Mouse (Mus musculus): ENCODE data around the gene Ap2a1.

Ap2a1 gene

DNA sequence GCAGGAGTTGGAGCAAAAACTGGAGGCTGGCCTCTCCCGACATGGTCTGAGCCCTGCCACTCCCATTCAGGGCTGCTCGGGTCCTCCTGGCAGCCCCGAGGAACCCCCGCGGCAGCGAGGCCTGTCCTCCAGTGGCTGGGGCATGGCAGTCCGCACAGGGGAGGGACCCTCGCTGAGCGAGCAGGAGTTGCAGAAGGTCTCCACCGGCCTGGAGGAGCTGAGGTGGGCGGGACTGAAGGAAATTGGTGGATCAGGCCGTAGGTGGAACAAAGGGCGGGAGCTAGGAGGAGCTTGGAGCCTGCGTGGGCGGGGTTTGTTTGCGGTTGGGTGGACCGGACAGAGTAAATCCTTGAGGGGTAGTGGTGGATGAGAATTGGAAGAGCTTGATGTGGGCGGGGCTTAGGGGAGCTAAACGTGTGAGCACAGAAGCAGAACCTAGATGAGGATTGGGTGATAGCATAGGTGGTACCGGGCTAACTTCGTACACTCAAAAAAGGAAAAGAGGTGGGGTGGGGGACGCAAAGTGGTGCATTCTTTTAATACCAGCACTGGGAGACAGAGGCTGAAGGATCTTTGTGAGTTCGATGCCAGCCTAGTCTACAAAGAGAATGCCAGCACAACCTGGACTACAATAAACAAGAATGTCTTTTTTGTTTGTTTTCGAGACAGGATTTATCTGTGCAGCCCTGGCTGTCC is 23.5 kb upstream of the Ap2a1 start:
- peak; percentile 93 for DNase-seq

GRCm38 (mm10) chr7:44951960-44952359 is 22.7 kb upstream of the Ap2a1 start:
- peak; percentile 85 for DNase-seq

- DNase-seq = no peak
These were observed 20.6 kb upstream of the Ap2a1 start for GRCm38 (mm10) chr7:44949922-44950321.

GRCm38 (mm10) chr7:44942904-44943303 is 13.6 kb upstream of the Ap2a1 start, which contains the start of gene Tsks:
Tsks (plus strand) TSS chr7:44943204.
- DNase-seq = no peak

DNA sequence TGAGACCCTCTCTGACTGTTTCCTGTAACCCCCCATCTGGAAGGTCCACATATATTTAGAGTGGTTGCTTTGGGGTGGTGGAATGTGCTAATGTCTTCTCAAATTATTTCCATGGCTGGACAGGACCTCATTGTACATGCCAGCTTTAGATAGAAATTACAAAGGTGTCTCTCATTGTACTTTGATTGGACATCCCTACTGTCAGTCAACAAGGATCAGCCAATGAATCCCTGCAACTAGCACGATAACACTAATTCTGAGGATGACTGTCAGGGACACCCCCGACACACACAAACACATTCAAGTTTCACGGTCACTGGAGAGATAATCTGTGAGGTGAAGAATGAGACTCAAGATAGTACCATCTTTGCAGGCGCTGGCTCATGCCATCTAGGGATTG is 9.4 kb upstream of the Ap2a1 start:
- DNase-seq = no peak

GRCm38 (mm10) chr7:44928570-44928969 is 726 bp downstream of the Ap2a1 start:
- DNase-seq = peak; percentile 48

DNA sequence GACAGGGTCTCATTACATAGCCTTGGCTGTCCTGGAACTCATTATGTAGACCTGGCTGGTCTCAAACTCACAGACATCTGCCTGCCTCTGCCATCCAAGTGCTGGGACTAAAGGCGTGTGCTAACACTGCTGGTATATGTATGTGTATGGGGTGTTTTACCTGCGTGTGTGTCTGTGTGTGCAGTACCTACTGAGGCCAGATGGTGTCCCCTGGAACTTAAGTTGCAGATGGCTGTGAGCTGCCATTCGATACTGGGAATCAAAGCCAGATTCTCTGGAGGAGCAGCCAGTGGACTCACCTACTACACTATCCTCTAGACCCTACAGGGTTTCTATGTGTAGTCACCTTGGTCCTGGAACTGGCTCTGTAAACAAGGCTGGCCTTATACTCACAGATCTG is 3.8 kb downstream of the Ap2a1 start:
- DNase-seq = peak; percentile 39

DNA sequence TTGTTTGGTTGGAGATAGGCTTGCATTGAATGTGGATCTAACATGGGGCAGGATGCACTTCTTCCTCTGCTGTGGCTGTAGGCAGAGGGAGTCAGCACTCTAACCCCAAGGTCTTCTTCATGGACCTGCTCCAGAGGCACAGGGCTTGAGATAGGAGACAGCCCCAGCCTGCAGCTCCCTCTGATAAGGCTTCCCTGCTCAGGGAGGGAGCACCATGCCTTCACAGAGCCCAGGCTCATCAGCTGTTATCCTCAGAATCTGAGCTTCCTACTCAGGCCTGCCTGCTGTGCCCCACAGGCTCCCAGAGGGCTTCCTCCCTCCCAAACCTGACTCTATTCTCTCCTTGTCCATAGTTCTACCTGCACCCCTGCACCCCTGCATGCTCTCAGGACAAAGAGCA is 6.8 kb downstream of the Ap2a1 start:
- peak; percentile 67 for DNase-seq

- no peak for DNase-seq
These were observed 10.2 kb downstream of the Ap2a1 start for GRCm38 (mm10) chr7:44919127-44919526.

DNA sequence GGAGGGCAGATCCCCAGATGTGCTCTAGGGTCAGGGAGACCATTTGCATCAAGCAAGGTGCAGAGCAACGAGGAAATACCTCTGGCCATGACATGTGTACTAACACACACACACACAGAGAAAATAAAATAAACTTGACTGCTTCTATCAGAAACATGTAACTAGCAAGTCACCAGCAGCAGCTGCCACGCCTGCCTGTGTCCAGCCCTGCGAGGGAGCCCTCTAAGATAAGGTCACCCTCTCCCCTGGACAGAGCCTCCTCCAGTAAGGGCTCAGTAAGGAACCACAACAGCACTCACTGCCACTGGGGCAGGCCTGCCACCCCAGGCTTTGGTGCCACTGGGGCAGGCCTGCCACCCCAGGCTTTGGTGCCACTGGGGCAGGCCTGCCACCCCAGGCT is 11.1 kb downstream of the Ap2a1 start:
- DNase-seq = peak; percentile 66

DNA sequence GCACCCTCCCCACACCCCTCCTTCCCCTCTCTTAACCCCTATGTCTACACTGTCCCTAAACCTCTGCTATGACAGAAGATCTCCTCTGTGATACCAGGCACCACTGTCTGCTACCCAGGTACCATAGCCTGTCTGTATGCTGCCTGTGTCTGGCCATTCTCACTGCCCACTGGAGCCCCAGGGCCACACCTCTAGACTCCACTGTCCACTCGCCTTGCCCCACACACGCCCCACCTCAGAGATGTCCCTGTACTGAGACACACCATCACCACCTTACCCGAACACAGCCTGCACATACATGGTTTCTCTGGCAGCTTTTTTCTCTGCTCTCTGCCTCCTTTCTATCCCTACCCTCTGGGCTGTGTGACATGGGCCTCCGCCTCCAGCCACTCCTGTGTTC is 12.4 kb downstream of the Ap2a1 start:
- no peak for DNase-seq

- no peak for DNase-seq
These were observed 13.1 kb downstream of the Ap2a1 start for GRCm38 (mm10) chr7:44916191-44916590.

DNA sequence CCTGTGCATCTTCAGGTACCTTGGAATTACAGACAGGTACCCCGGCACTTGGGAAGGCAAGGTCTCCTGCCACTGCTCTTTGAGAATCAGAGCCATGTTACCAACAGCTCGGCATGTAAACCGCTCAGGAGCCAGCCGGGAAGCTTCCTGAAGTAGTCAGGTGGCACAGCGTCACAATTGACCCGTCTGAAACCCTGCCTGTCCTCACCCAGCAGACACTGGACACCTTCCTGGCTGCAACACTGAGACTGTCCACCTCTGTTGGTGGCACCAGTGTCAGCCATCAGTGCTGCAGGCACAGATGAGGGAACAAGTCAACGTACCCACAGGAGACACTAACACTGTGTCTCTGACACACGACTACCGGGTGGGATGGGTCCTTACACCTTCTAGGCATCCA is 14.0 kb downstream of the Ap2a1 start:
- no peak for DNase-seq

DNA sequence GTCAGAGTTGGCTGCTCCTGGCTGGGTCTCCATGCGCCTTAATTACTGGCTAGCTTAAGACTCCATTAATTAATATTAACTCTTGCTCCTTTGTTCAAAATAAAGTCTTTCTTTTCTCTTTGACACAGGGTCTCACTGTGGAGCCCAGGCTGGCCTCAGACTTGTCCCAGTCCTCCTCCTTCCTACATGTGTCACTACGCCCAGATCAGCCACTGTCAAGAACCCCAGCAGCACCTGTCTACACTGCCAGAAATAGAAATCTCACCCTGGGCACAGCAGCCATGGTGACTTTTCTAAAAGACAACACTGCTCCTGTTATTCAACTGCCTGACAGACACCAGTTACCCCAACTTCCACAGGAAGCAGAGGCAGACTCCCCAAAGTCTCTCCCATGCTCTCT is 14.9 kb downstream of the Ap2a1 start:
- DNase-seq = no peak

- DNase-seq = no peak
These were observed 20.4 kb downstream of the Ap2a1 start for GRCm38 (mm10) chr7:44908706-44909476.

DNA sequence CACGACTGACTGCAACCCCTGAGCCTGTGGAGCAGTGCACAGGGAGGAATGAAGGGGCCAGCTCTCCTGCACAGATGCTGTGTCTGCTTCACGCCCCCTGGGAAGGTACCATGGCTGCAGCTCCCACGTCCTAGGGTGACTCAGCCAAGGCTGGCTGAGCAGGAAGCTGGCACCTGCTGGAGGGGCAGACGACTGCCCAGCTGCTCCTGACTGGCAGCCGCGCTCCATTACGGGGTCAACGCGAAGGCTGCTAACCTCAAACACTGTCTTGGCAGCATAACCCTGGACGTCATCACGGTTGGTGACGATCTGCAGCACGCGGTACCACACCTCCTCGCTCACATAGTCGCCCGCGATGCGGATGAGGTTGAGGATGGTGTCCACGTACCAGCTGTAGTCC is 23.9 kb downstream of the Ap2a1 start:
- DNase-seq = no peak

DNA sequence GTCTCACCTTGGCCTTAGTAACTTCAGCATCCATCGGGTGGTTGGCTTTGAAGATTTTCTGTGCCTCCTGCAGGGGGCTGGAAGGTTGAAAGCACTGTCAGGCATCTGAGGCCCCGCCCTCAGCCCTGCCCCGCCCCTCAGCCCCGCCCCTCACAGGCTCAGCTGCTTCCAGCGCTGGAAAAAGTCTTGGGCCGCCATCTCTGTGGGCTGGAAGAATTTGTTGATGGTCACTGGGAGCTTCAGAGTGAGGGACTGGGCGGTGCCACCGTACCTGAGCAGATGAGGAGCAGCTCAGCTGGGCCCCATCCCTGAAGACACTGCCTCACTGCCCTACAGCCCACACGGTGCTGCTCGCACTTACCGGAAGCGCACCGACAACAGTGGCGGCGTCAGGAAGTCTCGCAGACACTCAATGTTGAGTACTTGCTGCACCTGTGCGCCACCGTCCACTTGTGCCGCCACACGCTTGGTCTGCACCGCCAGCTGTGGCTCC is 28.0 kb downstream of the Ap2a1 start:
- peak; percentile 83 for DNase-seq

GRCm38 (mm10) chr7:44900632-44901031 is 28.7 kb downstream of the Ap2a1 start:
- DNase-seq = no peak

GRCm38 (mm10) chr7:44898607-44899006 is 30.7 kb downstream of the Ap2a1 start:
- DNase-seq = peak; percentile 79

- no peak for DNase-seq
These were observed 32.8 kb downstream of the Ap2a1 start for GRCm38 (mm10) chr7:44896499-44896898.

GRCm38 (mm10) chr7:44895593-44896434 is 33.5 kb downstream of the Ap2a1 start, which contains the start of gene Fuz:
Fuz (plus strand) TSS chr7:44896079.
- peak; percentile 82 for DNase-seq

DNA sequence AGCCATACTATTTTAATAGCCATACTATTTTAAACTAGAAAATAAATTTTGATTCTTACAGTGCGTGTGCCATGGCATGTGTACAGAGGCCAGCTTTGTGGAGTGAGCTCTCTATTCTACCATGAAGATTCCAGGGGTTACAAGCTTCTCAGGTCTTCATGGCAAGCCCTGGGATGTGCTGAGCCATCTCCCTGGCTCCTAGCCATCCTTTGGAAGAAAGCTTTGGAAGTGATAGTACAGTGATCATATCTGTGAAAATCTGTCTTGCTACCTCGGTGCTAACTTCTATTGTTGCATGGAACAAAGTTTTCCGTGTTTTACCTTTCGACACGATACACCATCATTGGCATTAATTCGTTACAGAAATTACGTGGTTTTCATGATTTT is 34.1 kb downstream of the Ap2a1 start:
- DNase-seq = no peak

GRCm38 (mm10) chr7:44894175-44894574 is 35.1 kb downstream of the Ap2a1 start:
- DNase-seq = no peak

All from liver (tissue).